Mouse (Mus musculus): ENCODE measurements around the gene Car9.
"Not testable (repeated sequence)": the region's sequence is repeated elsewhere in the genome, so short reads cannot be mapped to it uniquely, and the experiment has no call there.

Gene Car9

GRCm38 (mm10) chr4:43506536-43507185, at the start of gene Car9:
Gene Car9 (plus strand): TSS chr4:43506966.
- DNase-seq (ENCODE audit: extremely low spot score) = no peak

DNA sequence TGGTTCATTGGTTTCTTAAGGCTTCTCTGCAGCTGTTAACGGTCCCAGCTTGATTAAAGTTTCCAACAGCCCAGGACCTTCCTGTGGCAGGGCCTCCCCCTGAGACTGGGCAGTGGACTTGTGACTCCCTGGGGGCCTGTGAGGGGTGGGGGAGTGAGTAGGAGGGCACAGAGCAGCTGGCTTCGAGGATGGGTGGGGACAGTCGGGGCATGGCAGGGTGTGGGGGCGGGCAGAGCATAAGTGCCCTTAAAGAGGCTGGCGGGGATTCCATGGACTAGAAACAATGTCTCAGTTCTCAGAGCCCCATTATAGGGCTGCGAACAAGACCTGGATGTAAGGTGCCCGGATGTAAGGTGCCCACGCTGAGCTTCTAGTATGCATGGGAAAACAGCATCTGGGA, 49.6 kb upstream of the Car9 start:
- no peak for DNase-seq (ENCODE audit: extremely low spot score)

- no peak for DNase-seq (ENCODE audit: extremely low spot score)
These were observed 43.7 kb upstream of the Car9 start for GRCm38 (mm10) chr4:43463102-43463501.

- DNase-seq (ENCODE audit: extremely low spot score) = no peak
These were observed 40.8 kb upstream of the Car9 start for GRCm38 (mm10) chr4:43465935-43466334.

DNA sequence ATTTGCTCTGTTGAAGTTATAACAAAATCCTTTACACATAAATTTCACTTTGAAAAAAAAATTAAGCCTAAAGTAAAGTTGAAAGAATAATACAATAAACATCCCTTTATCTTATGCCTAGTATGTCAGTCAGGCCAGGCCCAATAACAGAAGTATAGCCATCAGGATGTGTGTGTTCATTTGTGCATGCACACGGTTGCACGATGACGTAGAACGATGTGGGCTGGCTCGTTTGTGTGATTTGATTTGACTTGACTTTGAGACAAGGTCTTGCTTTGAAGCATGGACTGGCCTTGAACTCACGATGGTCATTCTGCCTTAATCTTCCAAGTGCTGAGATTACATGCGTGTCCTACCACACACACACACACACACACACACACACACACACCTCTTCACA, 39.9 kb upstream of the Car9 start:
- no peak for DNase-seq (ENCODE audit: extremely low spot score)

- no peak for DNase-seq (ENCODE audit: extremely low spot score)
These were observed 36.5 kb upstream of the Car9 start for GRCm38 (mm10) chr4:43470301-43470700.

DNA sequence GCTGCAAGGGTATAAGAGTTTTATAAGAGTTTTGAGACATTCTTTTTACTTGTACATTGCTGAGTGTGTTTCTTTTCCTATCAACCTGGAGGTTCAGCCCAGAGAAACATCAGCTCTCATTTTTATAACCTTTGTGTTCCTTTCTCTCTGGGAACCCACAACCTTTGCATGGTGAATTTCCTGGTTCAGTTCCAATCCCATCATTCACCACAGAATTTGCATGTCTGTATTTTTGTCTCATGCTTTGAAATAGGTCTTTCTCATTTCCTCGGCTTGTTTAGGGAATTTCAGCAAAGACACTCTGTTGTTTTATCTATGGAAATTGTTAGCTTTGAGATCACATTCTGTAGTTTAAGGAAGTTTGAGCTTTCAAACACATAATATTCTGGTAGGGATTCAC, 33.1 kb upstream of the Car9 start:
- DNase-seq (ENCODE audit: extremely low spot score) = no peak

GRCm38 (mm10) chr4:43476604-43477003, 30.2 kb upstream of the Car9 start:
- DNase-seq (ENCODE audit: extremely low spot score) = no peak

DNA sequence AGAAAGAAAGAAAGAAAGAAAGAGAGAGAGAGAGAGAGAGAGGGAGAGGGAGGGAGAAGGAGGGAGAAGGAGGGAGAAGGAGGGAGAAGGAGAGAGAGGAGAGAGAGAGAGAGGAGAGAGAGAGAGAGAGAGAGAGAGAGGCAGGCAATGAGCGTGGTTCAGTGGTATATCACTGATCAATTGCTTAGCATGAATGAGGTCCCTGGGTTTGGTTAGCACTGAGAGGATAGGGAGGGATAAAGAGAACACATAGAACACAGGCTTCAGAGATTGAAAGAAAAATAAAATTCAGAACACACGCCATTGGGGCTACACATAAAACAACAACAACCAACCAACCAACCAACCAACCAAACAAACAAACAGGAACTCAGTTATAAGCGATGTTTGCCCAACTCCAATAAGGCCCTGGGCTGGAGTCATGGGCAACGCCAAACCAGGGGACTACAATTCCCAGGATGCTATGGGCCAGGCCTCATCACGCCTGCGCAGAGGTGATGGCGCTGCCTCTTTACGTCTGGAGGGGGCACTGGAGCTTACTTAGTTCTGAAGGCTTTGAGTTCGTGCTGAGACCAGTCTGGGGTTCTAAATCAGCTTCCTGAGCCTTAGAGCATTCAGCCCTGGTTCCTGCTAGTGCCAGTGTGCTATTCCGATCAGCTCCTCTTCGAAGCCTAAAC, 28.8 kb upstream of the Car9 start:
- peak; percentile 81 for DNase-seq (ENCODE audit: extremely low spot score)

GRCm38 (mm10) chr4:43478534-43478858, 28.3 kb upstream of the Car9 start:
- DNase-seq (ENCODE audit: extremely low spot score) = no peak

- DNase-seq (ENCODE audit: extremely low spot score) = peak; percentile 69
These were observed 27.6 kb upstream of the Car9 start for GRCm38 (mm10) chr4:43478906-43479832.

DNA sequence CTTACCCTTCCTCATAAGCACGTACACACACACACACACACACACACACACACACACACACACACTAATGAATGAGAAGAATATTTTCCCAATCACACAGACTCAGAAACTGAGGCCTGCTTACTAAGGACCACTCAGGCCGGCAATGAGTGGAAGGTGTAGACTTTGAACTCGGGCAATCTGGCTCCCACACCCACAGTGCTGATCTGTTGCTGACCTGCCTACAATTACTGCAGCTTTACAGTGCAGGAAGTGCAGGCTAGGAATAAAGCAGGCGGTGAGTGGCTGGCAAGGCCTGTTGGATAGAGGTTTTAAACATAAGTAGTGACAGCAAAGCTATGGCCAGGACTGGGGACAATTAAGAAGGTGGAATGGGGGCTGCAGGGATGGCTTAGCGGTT, 25.8 kb upstream of the Car9 start:
- DNase-seq (ENCODE audit: extremely low spot score) = no peak

- DNase-seq (ENCODE audit: extremely low spot score) = no peak
These were observed 24.8 kb upstream of the Car9 start for GRCm38 (mm10) chr4:43481894-43482456.

DNA sequence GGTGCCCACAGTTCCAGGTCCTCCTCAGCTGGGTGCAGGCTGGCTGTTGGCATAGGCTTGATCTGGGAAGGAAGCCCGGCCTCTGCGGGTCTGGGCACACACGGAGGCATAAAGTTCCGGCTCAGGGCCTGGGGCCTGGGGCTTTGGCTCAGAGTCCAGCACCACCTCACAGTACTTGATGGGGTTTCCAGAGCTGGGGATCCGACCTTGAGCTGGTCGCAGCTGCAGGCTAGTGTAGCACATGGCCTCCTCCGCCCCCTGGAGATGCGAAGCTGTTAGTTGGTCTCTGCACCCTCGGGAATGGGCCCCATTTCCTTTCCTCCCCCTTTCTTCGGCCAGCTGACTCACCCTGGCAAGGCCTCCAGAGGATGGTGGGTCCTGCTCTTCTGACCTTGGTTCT, 24.2 kb upstream of the Car9 start:
- no peak for DNase-seq (ENCODE audit: extremely low spot score)

DNA sequence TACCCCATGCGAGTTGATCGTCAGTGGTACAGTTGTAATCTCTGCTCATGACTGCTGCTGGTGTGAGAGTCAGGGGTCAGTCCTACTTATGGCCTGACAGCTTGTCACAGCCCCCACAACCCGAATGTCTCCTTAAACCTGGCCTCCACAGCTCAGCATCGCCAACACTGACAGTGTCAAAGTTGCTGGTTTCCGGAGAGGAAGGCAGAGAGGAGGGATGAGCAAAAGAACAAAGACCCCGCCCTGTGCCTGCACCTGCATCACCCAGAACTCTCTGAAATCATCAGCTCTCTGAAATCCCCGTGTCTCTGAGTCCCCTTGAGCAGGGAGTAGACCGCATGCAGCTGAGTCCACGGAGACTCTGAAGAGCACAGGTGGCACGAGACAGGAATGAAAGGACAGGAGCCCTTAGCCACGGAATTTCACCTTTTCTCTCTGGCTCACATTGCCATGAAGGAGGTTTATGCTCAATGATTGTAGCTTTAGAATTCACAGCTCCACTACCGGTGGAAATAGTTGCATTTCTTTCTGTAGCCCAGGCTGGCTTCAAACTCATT, 23.2 kb upstream of the Car9 start, which contains the start of gene Sit1:
Sit1 (minus strand) TSS at position 200 of the 557 bp plus-strand sequence.
- no peak for DNase-seq (ENCODE audit: extremely low spot score)

- not testable (repeated sequence) for DNase-seq (ENCODE audit: extremely low spot score)
These were observed 21.1 kb upstream of the Car9 start for GRCm38 (mm10) chr4:43485666-43486065.

- no peak for DNase-seq (ENCODE audit: extremely low spot score)
These were observed 17.2 kb upstream of the Car9 start for GRCm38 (mm10) chr4:43489611-43490010.

- no peak for DNase-seq (ENCODE audit: extremely low spot score)
These were observed 16.0 kb upstream of the Car9 start for GRCm38 (mm10) chr4:43490801-43491200.

- peak; percentile 21 for DNase-seq (ENCODE audit: extremely low spot score)
These were observed 14.5 kb upstream of the Car9 start for GRCm38 (mm10) chr4:43492101-43492820.

DNA sequence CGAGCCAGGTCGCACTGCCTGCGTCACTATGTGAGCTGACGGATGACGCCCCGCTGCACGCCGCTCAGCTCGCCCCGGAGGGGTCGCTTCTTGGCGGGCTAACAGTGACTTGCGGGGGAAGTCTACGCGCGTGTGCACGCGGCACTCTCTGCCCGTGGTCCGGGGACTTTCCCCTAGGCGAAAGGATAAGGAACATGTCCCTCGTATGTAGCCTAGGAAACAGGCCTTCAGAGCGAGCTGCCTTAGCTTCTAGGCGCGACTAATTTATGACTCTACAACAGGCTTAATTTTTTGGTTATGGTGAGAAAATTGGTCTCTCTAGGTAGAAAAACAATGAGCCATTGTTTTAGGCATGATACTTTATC, 14.0 kb upstream of the Car9 start, which contains the start of gene Ccdc107:
Ccdc107 (plus strand) TSS at position 80 of the 365 bp plus-strand sequence.
- DNase-seq (ENCODE audit: extremely low spot score) = peak; percentile 93

DNA sequence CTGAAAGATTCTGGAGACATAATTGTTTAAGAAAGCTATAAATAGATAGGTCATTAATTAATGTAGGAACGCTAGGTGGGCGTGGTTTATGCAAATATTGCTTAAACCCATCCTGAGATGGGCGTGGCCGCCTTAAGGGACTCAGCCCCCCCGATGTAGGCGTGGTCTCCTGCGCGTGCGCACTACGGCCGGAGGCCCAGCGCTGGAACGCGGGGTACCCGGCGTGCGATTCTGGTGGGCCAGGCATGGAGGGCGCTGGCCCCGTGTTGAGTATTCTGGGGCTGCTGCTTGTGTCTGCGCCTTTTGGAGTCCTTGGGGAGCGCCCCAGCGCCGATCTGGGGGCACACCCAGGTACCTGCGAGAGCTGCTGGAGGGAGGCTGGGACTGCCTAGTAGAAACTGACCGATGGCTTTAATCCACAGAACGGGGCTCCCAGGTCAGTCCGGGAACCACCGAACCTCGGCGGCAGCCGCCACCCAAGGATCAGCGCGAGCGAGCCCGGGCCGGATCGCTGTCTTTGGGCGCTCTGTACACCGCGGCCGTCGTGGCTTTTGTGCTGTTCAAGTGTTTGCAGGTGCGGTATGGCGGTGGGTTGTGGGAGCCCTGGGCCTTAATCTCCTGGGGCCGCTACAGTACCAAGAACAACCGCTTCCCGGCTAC, 13.4 kb upstream of the Car9 start:
- peak; percentile 98 for DNase-seq (ENCODE audit: extremely low spot score)

Measured in embryo, embryonic 9.5 days (tissue).